Mouse (Mus musculus): Measurements from ENCODE around the gene Adamtsl2.

GRCm38 (mm10) chr2:27123121-27123520 lies 43.9 kb downstream of the Adamtsl2 start:
- TF ChIP-seq GABPA (IDR thresholded peaks at IDR 0.05; ENCODE audit: insufficient replicate concordance, low read depth, low read length): no peak
- TF ChIP-seq ZNF384 (IDR thresholded peaks at IDR 0.05; ENCODE audit: low read depth, low read length): no peak
- no peak for TF ChIP-seq JUND (conservative IDR thresholded peaks at IDR 0.05; ENCODE audit: low read depth, low read length)
- TF ChIP-seq POLR2A (IDR thresholded peaks at IDR 0.05; ENCODE audit: low read depth, low read length): no peak
- TF ChIP-seq TCF12 (IDR thresholded peaks at IDR 0.05; ENCODE audit: low read depth, low read length): no peak
- TF ChIP-seq CTCF (conservative IDR thresholded peaks at IDR 0.05 in 1 of 2, IDR thresholded peaks at IDR 0.05 in 1 of 2; ENCODE audit: low read depth in 2 of 2, low read length in 2 of 2): peak in 1 of 2 experiments; percentile 46; a peak in 2 of 4 replicates
- no peak for TF ChIP-seq MAX (IDR thresholded peaks at IDR 0.05; ENCODE audit: low read length)
- no peak for TF ChIP-seq SIN3A (IDR thresholded peaks at IDR 0.05; ENCODE audit: low read length)
- no peak for TF ChIP-seq ZKSCAN1 (IDR thresholded peaks at IDR 0.05; ENCODE audit: borderline replicate concordance, low read depth, low read length)
- TF ChIP-seq MAZ (IDR thresholded peaks at IDR 0.05; ENCODE audit: low read depth, low read length): no peak
- TF ChIP-seq RAD21 (IDR thresholded peaks at IDR 0.05; ENCODE audit: low read depth, low read length): peak; percentile 12

Measured in CH12.LX (cell line).